Mouse (Mus musculus): ENCODE results near the gene Cdh4. TPM values are rescaled to one million over a fixed set of nuclear protein-coding genes. Genes with fewer than 3 reads are reported as not detected.

The Cdh4 gene
- polyA plus RNA-seq, 1 experiment from 2014 or later = 2.5 TPM

GRCm38 (mm10) chr2:179520941-179521340 lies 78.7 kb downstream of the Cdh4 start:
- Histone ChIP-seq H3K36me3 (ENCODE audit: control insufficient read depth, insufficient read depth, low read length) (no peaks in the 10 kb centered on the region), H3K4me3 (ENCODE audit: low read depth, low read length) (no peak overlapping the region), H3K9ac (replicated peaks; ENCODE audit: low read depth, low read length) (no peak overlapping the region), H3K4me1 (ENCODE audit: control insufficient read depth, insufficient read depth, low read length) (no peaks in the 10 kb centered on the region), H3K9me3 (ENCODE audit: control insufficient read depth, low read depth, low read length) (no peaks in the 10 kb centered on the region), H3K4me2 (replicated peaks; ENCODE audit: low read depth, low read length) (no peak overlapping the region), H3K27me3 (ENCODE audit: control insufficient read depth, insufficient read depth, low read length) (no peaks in the 10 kb centered on the region), H3K27ac (ENCODE audit: low read length) (no peak overlapping the region)
- WGBS = 75% methylated on average over 6 of the region's 6 CpGs
- ATAC-seq (ENCODE audit: insufficient number of reproducible peaks, insufficient read depth, low FRiP score, low read depth) = no peak

GRCm38 (mm10) chr2:179521444-179521843 lies 79.2 kb downstream of the Cdh4 start:
- H3K27me3 ChIP-seq (ENCODE audit: control insufficient read depth, insufficient read depth, low read length) = no peaks in the 10 kb centered on the region
- no peaks in the 10 kb centered on the region for H3K4me1 ChIP-seq (ENCODE audit: control insufficient read depth, insufficient read depth, low read length)
- no peak overlapping the region for H3K4me3 ChIP-seq (ENCODE audit: low read depth, low read length)
- ATAC-seq (ENCODE audit: insufficient number of reproducible peaks, insufficient read depth, low FRiP score, low read depth) = no peak
- H3K4me2 ChIP-seq (replicated peaks; ENCODE audit: low read depth, low read length) = no peak overlapping the region
- WGBS = 62% methylated on average over 5 of the region's 5 CpGs
- no peak overlapping the region for H3K27ac ChIP-seq (ENCODE audit: low read length)
- no peaks in the 10 kb centered on the region for H3K36me3 ChIP-seq (ENCODE audit: control insufficient read depth, insufficient read depth, low read length)
- no peaks in the 10 kb centered on the region for H3K9me3 ChIP-seq (ENCODE audit: control insufficient read depth, low read depth, low read length)
- H3K9ac ChIP-seq (replicated peaks; ENCODE audit: low read depth, low read length) = no peak overlapping the region

GRCm38 (mm10) chr2:179522141-179522540 lies 79.9 kb downstream of the Cdh4 start:
- WGBS = 42% methylated on average over 8 of the region's 8 CpGs
- Histone ChIP-seq H3K9ac (replicated peaks; ENCODE audit: low read depth, low read length) (no peak overlapping the region), H3K36me3 (ENCODE audit: control insufficient read depth, insufficient read depth, low read length) (no peaks in the 10 kb centered on the region), H3K9me3 (ENCODE audit: control insufficient read depth, low read depth, low read length) (no peaks in the 10 kb centered on the region), H3K4me1 (ENCODE audit: control insufficient read depth, insufficient read depth, low read length) (no peaks in the 10 kb centered on the region), H3K4me3 (ENCODE audit: low read depth, low read length) (no peak overlapping the region), H3K4me2 (replicated peaks; ENCODE audit: low read depth, low read length) (no peak overlapping the region), H3K27me3 (ENCODE audit: control insufficient read depth, insufficient read depth, low read length) (no peaks in the 10 kb centered on the region), H3K27ac (ENCODE audit: low read length) (no peak overlapping the region)
- ATAC-seq (ENCODE audit: insufficient number of reproducible peaks, insufficient read depth, low FRiP score, low read depth) = no peak

- 74% methylated on average over 7 of the region's 7 CpGs for WGBS
- ATAC-seq (ENCODE audit: insufficient number of reproducible peaks, insufficient read depth, low FRiP score, low read depth) = no peak
- H3K4me1 ChIP-seq (ENCODE audit: control insufficient read depth, insufficient read depth, low read length) = no peaks in the 10 kb centered on the region
Measured at GRCm38 (mm10) chr2:179526976-179527375, 84.7 kb downstream of the Cdh4 start.

GRCm38 (mm10) chr2:179530436-179531040 lies 88.3 kb downstream of the Cdh4 start:
- Histone ChIP-seq H3K4me1 (ENCODE audit: control insufficient read depth, insufficient read depth, low read length) (no peaks in the 10 kb centered on the region), H3K9ac (replicated peaks; ENCODE audit: low read depth, low read length) (no peak overlapping the region), H3K9me3 (ENCODE audit: control insufficient read depth, low read depth, low read length) (no peaks in the 10 kb centered on the region), H3K36me3 (ENCODE audit: control insufficient read depth, insufficient read depth, low read length) (no peaks in the 10 kb centered on the region), H3K4me2 (replicated peaks; ENCODE audit: low read depth, low read length) (no peak overlapping the region), H3K4me3 (ENCODE audit: low read depth, low read length) (no peak overlapping the region), H3K27me3 (ENCODE audit: control insufficient read depth, insufficient read depth, low read length) (no peaks in the 10 kb centered on the region), H3K27ac (ENCODE audit: low read length) (no peak overlapping the region)
- no peak for ATAC-seq (ENCODE audit: insufficient number of reproducible peaks, insufficient read depth, low FRiP score, low read depth)
- 70% methylated on average over 7 of the region's 7 CpGs for WGBS

More at GRCm38 (mm10) chr2:179526976-179527375, 84.7 kb downstream of the Cdh4 start:
- no peaks in the 10 kb centered on the region for H3K9me3 ChIP-seq (ENCODE audit: control insufficient read depth, low read depth, low read length)
- no peaks in the 10 kb centered on the region for H3K36me3 ChIP-seq (ENCODE audit: control insufficient read depth, insufficient read depth, low read length)
- H3K4me2 ChIP-seq (replicated peaks; ENCODE audit: low read depth, low read length) = no peak overlapping the region
- H3K27ac ChIP-seq (ENCODE audit: low read length) = no peak overlapping the region
- no peak overlapping the region for H3K9ac ChIP-seq (replicated peaks; ENCODE audit: low read depth, low read length)
- H3K27me3 ChIP-seq (ENCODE audit: control insufficient read depth, insufficient read depth, low read length) = no peaks in the 10 kb centered on the region
- H3K4me3 ChIP-seq (ENCODE audit: low read depth, low read length) = no peak overlapping the region

- no peak overlapping the region for H3K4me2 ChIP-seq (replicated peaks; ENCODE audit: low read depth, low read length)
- H3K36me3 ChIP-seq (ENCODE audit: control insufficient read depth, insufficient read depth, low read length) = no peaks in the 10 kb centered on the region
- H3K27ac ChIP-seq (ENCODE audit: low read length) = no peak overlapping the region
- H3K9me3 ChIP-seq (ENCODE audit: control insufficient read depth, low read depth, low read length) = no peaks in the 10 kb centered on the region
- H3K27me3 ChIP-seq (ENCODE audit: control insufficient read depth, insufficient read depth, low read length) = no peaks in the 10 kb centered on the region
- H3K4me1 ChIP-seq (ENCODE audit: control insufficient read depth, insufficient read depth, low read length) = no peaks in the 10 kb centered on the region
- ATAC-seq (ENCODE audit: insufficient number of reproducible peaks, insufficient read depth, low FRiP score, low read depth) = no peak
- WGBS = 80% methylated on average over 6 of the region's 6 CpGs
- H3K4me3 ChIP-seq (ENCODE audit: low read depth, low read length) = no peak overlapping the region
- no peak overlapping the region for H3K9ac ChIP-seq (replicated peaks; ENCODE audit: low read depth, low read length)
Measured at GRCm38 (mm10) chr2:179533196-179533595, 91.0 kb downstream of the Cdh4 start.

- Histone ChIP-seq H3K4me2 (replicated peaks; ENCODE audit: low read depth, low read length) (no peak overlapping the region), H3K4me3 (ENCODE audit: low read depth, low read length) (no peak overlapping the region), H3K4me1 (ENCODE audit: control insufficient read depth, insufficient read depth, low read length) (no peaks in the 10 kb centered on the region), H3K36me3 (ENCODE audit: control insufficient read depth, insufficient read depth, low read length) (no peaks in the 10 kb centered on the region), H3K27me3 (ENCODE audit: control insufficient read depth, insufficient read depth, low read length) (no peaks in the 10 kb centered on the region), H3K9me3 (ENCODE audit: control insufficient read depth, low read depth, low read length) (no peaks in the 10 kb centered on the region), H3K27ac (ENCODE audit: low read length) (no peak overlapping the region), H3K9ac (replicated peaks; ENCODE audit: low read depth, low read length) (no peak overlapping the region)
- no peak for ATAC-seq (ENCODE audit: insufficient number of reproducible peaks, insufficient read depth, low FRiP score, low read depth)
- 81% methylated on average over 2 of the region's 2 CpGs for WGBS
Measured at GRCm38 (mm10) chr2:179533881-179534280, 91.7 kb downstream of the Cdh4 start.

- Histone ChIP-seq H3K9ac (replicated peaks; ENCODE audit: low read depth, low read length) (no peak overlapping the region), H3K27ac (ENCODE audit: low read length) (no peak overlapping the region), H3K4me2 (replicated peaks; ENCODE audit: low read depth, low read length) (no peak overlapping the region), H3K4me1 (ENCODE audit: control insufficient read depth, insufficient read depth, low read length) (no peaks in the 10 kb centered on the region), H3K9me3 (ENCODE audit: control insufficient read depth, low read depth, low read length) (no peaks in the 10 kb centered on the region), H3K36me3 (ENCODE audit: control insufficient read depth, insufficient read depth, low read length) (no peaks in the 10 kb centered on the region), H3K27me3 (ENCODE audit: control insufficient read depth, insufficient read depth, low read length) (no peaks in the 10 kb centered on the region), H3K4me3 (ENCODE audit: low read depth, low read length) (no peak overlapping the region)
- WGBS = 27% methylated on average over 6 of the region's 6 CpGs
- no peak for ATAC-seq (ENCODE audit: insufficient number of reproducible peaks, insufficient read depth, low FRiP score, low read depth)
Measured at GRCm38 (mm10) chr2:179535204-179535603, 93.0 kb downstream of the Cdh4 start.

GRCm38 (mm10) chr2:179536762-179537161 lies 94.5 kb downstream of the Cdh4 start:
- Histone ChIP-seq H3K9me3 (ENCODE audit: control insufficient read depth, low read depth, low read length) (no peaks in the 10 kb centered on the region), H3K27me3 (ENCODE audit: control insufficient read depth, insufficient read depth, low read length) (no peaks in the 10 kb centered on the region), H3K9ac (replicated peaks; ENCODE audit: low read depth, low read length) (no peak overlapping the region), H3K4me2 (replicated peaks; ENCODE audit: low read depth, low read length) (no peak overlapping the region), H3K4me1 (ENCODE audit: control insufficient read depth, insufficient read depth, low read length) (no peaks in the 10 kb centered on the region), H3K36me3 (ENCODE audit: control insufficient read depth, insufficient read depth, low read length) (no peaks in the 10 kb centered on the region), H3K4me3 (ENCODE audit: low read depth, low read length) (no peak overlapping the region), H3K27ac (ENCODE audit: low read length) (no peak overlapping the region)
- ATAC-seq (ENCODE audit: insufficient number of reproducible peaks, insufficient read depth, low FRiP score, low read depth) = no peak
- WGBS = 42% methylated on average over 2 of the region's 2 CpGs

Data from stomach, embryonic 14.5 days (tissue).